Mouse (Mus musculus) erythroblast, embryonic 14.5 days (primary cell): ENCODE results near the gene Dram1.

Experiments used
- GATA1 ChIP-seq: IDR thresholded peaks from 2 replicates; pipeline ENCODE4 v1.6.1; 2012; ENCODE audit warnings: low read length, inconsistent platforms, mixed read lengths
- TAL1 ChIP-seq: IDR thresholded peaks from 3 replicates; pipeline ENCODE4 v1.6.1; 2012; ENCODE audit warnings: low read length, inconsistent platforms, mixed read lengths

DNA sequence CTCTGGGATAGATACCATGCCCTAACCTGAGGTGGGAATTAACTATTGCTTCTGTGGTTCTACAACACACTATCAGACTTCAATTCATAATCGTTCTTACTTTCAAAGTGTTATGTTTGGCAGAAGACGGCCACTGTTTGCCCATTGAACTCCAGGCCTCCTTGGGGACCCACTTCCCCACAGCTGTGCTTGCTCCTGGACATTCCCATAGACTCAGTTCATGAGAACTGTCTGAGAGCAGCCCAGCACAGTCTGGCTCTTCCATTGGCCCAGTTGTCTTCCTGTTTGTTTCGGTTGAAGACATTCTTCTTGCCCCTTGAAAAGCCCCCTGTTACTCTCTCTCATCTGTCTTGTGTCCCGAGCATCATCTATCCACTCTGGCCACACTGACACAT is 50.8 kb downstream of the Dram1 start:
- TF ChIP-seq GATA1 (no peak), TAL1 (no peak)
